Mouse (Mus musculus): ENCODE data around the gene Ppp4r3a. TPM values are rescaled to one million over a fixed set of nuclear protein-coding genes. Genes with fewer than 3 reads are reported as not detected.

Gene Ppp4r3a
- polyA plus RNA-seq, 1 experiment from 2014 or later: 27.5 TPM

DNA sequence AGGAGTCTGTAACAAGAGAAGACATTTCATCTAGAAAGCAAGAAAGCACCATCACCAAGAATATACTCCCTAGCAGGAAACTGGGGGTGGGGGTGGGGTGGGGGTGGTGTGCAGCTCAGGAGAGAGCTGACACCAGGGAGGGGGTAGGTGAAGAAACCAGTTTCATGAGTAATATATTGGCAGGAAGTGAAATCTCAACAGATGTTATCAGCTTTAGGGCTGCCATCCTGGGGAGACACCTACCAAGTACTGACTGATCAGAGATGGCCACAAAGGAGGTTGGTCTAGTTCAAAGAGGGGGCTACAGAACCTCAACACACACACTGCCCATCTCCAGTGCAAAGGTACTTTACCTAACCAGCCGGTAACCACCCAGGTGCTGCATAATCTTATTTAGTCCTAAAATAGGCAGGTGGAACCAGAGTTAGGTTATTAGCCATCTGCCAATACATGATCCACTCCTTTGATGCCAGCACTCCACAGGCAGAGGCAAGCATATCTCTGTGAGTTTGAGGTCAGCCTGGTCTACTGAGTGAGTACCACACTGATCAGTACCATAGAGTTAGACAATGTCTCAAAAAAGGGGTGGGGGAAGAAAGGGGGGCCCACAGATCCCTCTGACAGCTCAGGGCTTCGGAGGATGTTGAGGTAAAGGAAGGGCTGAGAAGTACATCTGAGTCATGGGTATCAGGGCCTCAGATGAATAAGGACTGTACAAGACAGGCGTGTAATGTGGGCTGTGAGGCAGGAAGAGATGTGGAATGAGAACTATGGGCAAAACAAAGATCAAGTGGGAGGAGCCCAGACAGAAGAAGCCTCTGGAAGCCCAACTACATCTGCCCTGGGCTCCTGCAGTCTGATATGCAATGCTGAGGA lies 89.1 kb downstream of the Ppp4r3a start:
- no peak for ATAC-seq
- H3K4me3 ChIP-seq (ENCODE audit: low read depth, low read length): no peak overlapping the region
- no peak overlapping the region for H3K9ac ChIP-seq (ENCODE audit: low read length)
- H3K4me1 ChIP-seq (ENCODE audit: control insufficient read depth, insufficient read depth, low read length): peaks cover 37% of the 10 kb centered on the region
- no peak for DNase-seq (ENCODE audit: low spot score)
- H3K36me3 ChIP-seq (ENCODE audit: control insufficient read depth, insufficient read depth, low read length): 0 out of 2 replicates have a peak, but pooled peaks cover 5% of the 10 kb centered on the region
- H3K27me3 ChIP-seq (replicated peaks; ENCODE audit: control insufficient read depth, insufficient read depth, low read length): no peaks in the 10 kb centered on the region
- H3K4me2 ChIP-seq (ENCODE audit: low read length): no peak overlapping the region
- no peaks in the 10 kb centered on the region for H3K9me3 ChIP-seq (replicated peaks; ENCODE audit: control insufficient read depth, low read length)
- H3K27ac ChIP-seq (ENCODE audit: low read depth, low read length): no peak overlapping the region
- 82% methylated on average over 3 of the region's 3 CpGs for WGBS

DNA sequence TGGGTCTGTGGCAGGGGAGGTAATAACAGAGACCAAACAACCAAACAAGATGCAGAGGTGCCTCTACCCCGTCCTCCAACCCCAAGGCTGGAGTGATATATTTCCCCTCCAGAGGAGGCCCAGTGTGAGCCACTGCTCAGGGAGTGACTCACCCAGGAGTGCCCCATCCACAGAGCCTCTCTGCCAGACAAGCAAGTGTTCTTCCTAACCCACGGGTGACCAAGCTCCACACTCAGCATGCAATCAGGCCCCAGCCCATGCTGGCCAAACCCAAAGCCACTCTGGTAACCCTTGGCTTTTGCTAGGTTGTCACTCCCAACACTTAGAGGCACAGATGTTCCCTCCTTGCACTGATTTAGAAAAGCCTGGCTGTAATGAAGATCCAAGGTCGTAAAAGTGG lies 90.4 kb downstream of the Ppp4r3a start:
- H3K36me3 ChIP-seq (ENCODE audit: control insufficient read depth, insufficient read depth, low read length): 0 out of 2 replicates have a peak, but pooled peaks cover 5% of the 10 kb centered on the region
- no peak for DNase-seq (ENCODE audit: low spot score)
- no peak overlapping the region for H3K4me2 ChIP-seq (ENCODE audit: low read length)
- WGBS: 86% methylated on average over 3 of the region's 3 CpGs
- no peak overlapping the region for H3K4me3 ChIP-seq (ENCODE audit: low read depth, low read length)
- H3K9me3 ChIP-seq (replicated peaks; ENCODE audit: control insufficient read depth, low read length): no peaks in the 10 kb centered on the region
- H3K4me1 ChIP-seq (ENCODE audit: control insufficient read depth, insufficient read depth, low read length): peaks cover 45% of the 10 kb centered on the region
- H3K27ac ChIP-seq (ENCODE audit: low read depth, low read length): no peak overlapping the region; the same call in 1 of the 2 replicates
- no peak for ATAC-seq
- no peak overlapping the region for H3K9ac ChIP-seq (ENCODE audit: low read length)
- H3K27me3 ChIP-seq (replicated peaks; ENCODE audit: control insufficient read depth, insufficient read depth, low read length): no peaks in the 10 kb centered on the region

DNA sequence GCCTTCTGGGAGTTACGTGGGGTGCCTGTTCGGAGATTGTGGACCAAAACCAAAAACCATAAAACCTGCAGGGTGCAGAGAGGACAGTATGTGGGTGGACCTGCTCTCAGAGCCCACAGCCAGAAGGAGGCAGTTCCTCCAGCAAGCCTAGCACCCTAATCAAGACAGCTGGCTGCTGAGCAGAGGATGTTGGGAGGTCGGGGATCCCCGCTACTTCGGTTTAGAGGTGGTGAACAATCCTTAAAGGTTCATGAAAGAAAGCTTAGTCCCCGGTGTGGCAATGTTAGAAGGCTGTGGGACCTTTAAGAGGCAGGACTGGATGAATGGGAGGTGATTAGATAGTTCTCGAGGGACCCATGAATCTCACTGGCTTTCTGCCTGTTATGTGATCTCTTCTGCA lies 91.0 kb downstream of the Ppp4r3a start:
- Histone ChIP-seq H3K9me3 (replicated peaks; ENCODE audit: control insufficient read depth, low read length) (no peaks in the 10 kb centered on the region), H3K4me1 (ENCODE audit: control insufficient read depth, insufficient read depth, low read length) (peaks cover 47% of the 10 kb centered on the region), H3K36me3 (ENCODE audit: control insufficient read depth, insufficient read depth, low read length) (0 out of 2 replicates have a peak, but pooled peaks cover 5% of the 10 kb centered on the region), H3K9ac (ENCODE audit: low read length) (no peak overlapping the region), H3K4me3 (ENCODE audit: low read depth, low read length) (no peak overlapping the region), H3K4me2 (ENCODE audit: low read length) (no peak overlapping the region), H3K27ac (ENCODE audit: low read depth, low read length) (no peak overlapping the region), H3K27me3 (replicated peaks; ENCODE audit: control insufficient read depth, insufficient read depth, low read length) (no peaks in the 10 kb centered on the region)
- ATAC-seq (no peak), DNase-seq (ENCODE audit: low spot score) (no peak)
- WGBS: 86% methylated on average over 7 of the region's 7 CpGs

DNA sequence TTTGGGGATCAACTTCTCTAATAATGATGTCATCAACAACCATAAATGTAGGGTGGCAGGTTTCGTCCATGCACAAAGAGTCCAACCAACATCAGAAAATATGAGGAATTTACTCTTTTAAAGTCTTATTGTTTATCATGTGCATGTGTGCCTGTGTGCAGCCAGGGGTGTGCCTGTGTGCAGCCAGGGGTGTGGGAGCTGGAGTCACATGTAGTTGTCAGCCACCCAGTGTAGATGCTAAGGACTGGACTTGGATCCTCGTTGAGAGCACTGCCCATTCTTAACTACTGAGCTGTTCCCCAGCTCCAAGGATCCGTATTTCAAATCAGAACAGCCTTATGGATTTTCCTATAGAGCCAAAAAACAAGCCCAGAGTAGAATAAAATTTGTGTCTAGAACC lies 92.4 kb downstream of the Ppp4r3a start:
- ATAC-seq: no peak
- H3K27me3 ChIP-seq (replicated peaks; ENCODE audit: control insufficient read depth, insufficient read depth, low read length): no peaks in the 10 kb centered on the region
- H3K4me3 ChIP-seq (ENCODE audit: low read depth, low read length): no peak overlapping the region
- WGBS: 74% methylated on average over 3 of the region's 3 CpGs
- peak overlapping the region; percentile 91 for H3K27ac ChIP-seq (ENCODE audit: low read depth, low read length)
- H3K4me2 ChIP-seq (ENCODE audit: low read length): no peak overlapping the region
- H3K36me3 ChIP-seq (ENCODE audit: control insufficient read depth, insufficient read depth, low read length): 0 out of 2 replicates have a peak, but pooled peaks cover 5% of the 10 kb centered on the region
- H3K9ac ChIP-seq (ENCODE audit: low read length): no peak overlapping the region; the same call in 1 of the 2 replicates
- peaks cover 45% of the 10 kb centered on the region for H3K4me1 ChIP-seq (ENCODE audit: control insufficient read depth, insufficient read depth, low read length)
- no peaks in the 10 kb centered on the region for H3K9me3 ChIP-seq (replicated peaks; ENCODE audit: control insufficient read depth, low read length)
- no peak for DNase-seq (ENCODE audit: low spot score)

DNA sequence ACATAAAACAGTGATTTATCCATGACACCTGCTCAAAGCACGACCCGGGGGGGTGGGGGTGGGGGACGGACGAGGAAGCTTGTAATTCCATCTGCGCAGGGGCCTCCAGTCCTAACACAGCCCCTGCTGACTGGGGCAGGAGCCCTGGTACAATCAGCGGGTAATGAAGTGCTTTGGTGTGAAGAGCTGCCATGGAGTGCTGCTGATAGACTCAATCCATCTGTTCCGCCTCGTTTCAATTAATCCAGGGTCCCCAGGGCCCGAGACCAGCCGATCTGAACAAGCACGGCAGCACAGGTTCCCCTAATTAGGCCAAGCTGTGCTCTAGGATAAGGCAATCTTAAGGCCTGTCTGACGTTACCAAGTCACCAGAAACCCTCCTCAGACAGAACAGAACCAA lies 93.2 kb downstream of the Ppp4r3a start:
- WGBS: 8% methylated on average over 12 of the region's 12 CpGs
- Histone ChIP-seq H3K27me3 (replicated peaks; ENCODE audit: control insufficient read depth, insufficient read depth, low read length) (no peaks in the 10 kb centered on the region), H3K9me3 (replicated peaks; ENCODE audit: control insufficient read depth, low read length) (no peaks in the 10 kb centered on the region), H3K4me1 (ENCODE audit: control insufficient read depth, insufficient read depth, low read length) (peaks cover 41% of the 10 kb centered on the region), H3K4me2 (ENCODE audit: low read length) (no peak overlapping the region), H3K4me3 (ENCODE audit: low read depth, low read length) (no peak overlapping the region), H3K27ac (ENCODE audit: low read depth, low read length) (peak overlapping the region; percentile 91), H3K36me3 (ENCODE audit: control insufficient read depth, insufficient read depth, low read length) (0 out of 2 replicates have a peak, but pooled peaks cover 5% of the 10 kb centered on the region), H3K9ac (ENCODE audit: low read length) (no peak overlapping the region)
- DNase-seq (ENCODE audit: low spot score) (peak; percentile 85), ATAC-seq (peak; percentile 79)

DNA sequence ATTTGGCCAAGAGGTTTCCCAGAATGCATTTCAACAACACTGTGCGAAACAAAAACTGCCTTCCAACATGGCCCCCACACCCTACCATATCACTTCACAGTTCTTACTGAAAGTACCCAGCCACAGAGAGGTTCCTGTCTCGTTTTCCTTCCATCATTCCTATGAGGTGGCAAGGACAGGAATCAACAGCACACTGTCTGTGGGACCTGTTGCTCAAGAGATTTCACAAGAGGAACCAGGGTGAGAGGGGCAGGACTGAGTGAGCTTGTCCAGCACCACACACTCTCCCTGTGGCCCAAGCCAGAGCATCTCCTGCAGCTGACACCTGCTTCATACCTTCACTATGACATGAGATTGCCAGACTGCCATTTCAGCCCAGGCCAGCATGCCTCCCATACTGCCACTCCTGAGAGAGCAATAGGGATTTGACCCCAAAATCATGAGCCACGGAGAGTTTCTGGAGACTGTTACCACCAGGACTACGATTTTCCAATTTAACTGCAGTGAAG lies 93.7 kb downstream of the Ppp4r3a start:
- ATAC-seq: no peak
- Histone ChIP-seq H3K9ac (ENCODE audit: low read length) (no peak overlapping the region), H3K4me2 (ENCODE audit: low read length) (no peak overlapping the region), H3K4me3 (ENCODE audit: low read depth, low read length) (no peak overlapping the region), H3K4me1 (ENCODE audit: control insufficient read depth, insufficient read depth, low read length) (peaks cover 42% of the 10 kb centered on the region), H3K36me3 (ENCODE audit: control insufficient read depth, insufficient read depth, low read length) (0 out of 2 replicates have a peak, but pooled peaks cover 5% of the 10 kb centered on the region), H3K27me3 (replicated peaks; ENCODE audit: control insufficient read depth, insufficient read depth, low read length) (no peaks in the 10 kb centered on the region), H3K27ac (ENCODE audit: low read depth, low read length) (peak overlapping the region; percentile 91), H3K9me3 (replicated peaks; ENCODE audit: control insufficient read depth, low read length) (no peaks in the 10 kb centered on the region)
- WGBS: 55% methylated on average over 4 of the region's 4 CpGs
- no peak for DNase-seq (ENCODE audit: low spot score)

MicroRNAs within 50 kb of the gene (microRNA counts, 519-probe panel; counts per million panel counts)
- microRNA mmu-miR-1190: not detected

Small RNA genes lying within 50 kb of the gene (microRNA-seq; reads per million reads assigned to microRNA genes)
- gene Mir1190: not detected

Other genes starting within 250 kb of the Ppp4r3a start
- gene Gpr68, start 175.5 kb downstream of the Ppp4r3a start, polyA plus RNA-seq (2014; fragmentation: Nextera tagmentation; extraction: Ambion mirVana): 0.55 and 0.84 TPM in 2 replicates
- 11.6 and 15.3 TPM in 2 replicates for gene Ccdc88c, start 54.6 kb downstream of the Ppp4r3a start, polyA plus RNA-seq (2014; fragmentation: Nextera tagmentation; extraction: Ambion mirVana)